Mouse (Mus musculus): ENCODE data around the gene Pth1r. TPM values are rescaled to one million over a fixed set of nuclear protein-coding genes. Genes with fewer than 3 reads are reported as not detected.

Gene Pth1r
- total RNA-seq (2017), result 1.1 TPM in 1 of 2 replicates, not detected in the other

DNA sequence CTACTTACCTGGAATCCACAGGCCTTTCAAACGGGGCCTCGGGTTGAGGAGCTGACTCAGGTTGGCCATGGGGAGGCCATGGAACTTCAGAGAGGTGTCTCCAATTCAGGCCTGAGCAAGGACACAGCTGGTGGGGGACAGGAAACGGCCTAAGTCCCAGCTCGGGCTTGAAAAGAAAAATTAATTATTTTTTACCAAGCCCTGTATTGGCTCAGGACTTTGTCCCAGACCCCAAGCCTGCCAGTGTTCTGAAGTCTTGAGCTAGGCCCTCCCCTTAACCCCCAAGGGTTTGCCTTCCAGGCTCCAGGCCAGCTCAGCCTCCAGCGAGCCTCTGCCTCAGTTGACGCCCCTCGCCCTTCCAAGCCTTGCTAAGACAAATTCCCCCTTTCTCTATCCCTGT, at the start of gene Pth1r:
Gene Pth1r, minus strand, starts transcription at position 185 of the 400 bp plus-strand sequence.
- no peak for ATAC-seq (replicated peaks in 1 of 2; ENCODE audit: insufficient read depth in 1 of 2, low FRiP score in 2 of 2, low TSS enrichment in 1 of 2, low read depth in 1 of 2, poor library complexity in 2 of 2, severe bottlenecking in 2 of 2)

- no peak for ATAC-seq (replicated peaks in 1 of 2; ENCODE audit: insufficient read depth in 1 of 2, low FRiP score in 2 of 2, low TSS enrichment in 1 of 2, low read depth in 1 of 2, poor library complexity in 2 of 2, severe bottlenecking in 2 of 2)
Observed at GRCm38 (mm10) chr9:110790462-110790861, 43.5 kb upstream of the Pth1r start.

- no peak for ATAC-seq (replicated peaks in 1 of 2; ENCODE audit: insufficient read depth in 1 of 2, low FRiP score in 2 of 2, low TSS enrichment in 1 of 2, low read depth in 1 of 2, poor library complexity in 2 of 2, severe bottlenecking in 2 of 2)
Observed at GRCm38 (mm10) chr9:110788169-110788568, 41.2 kb upstream of the Pth1r start.

DNA sequence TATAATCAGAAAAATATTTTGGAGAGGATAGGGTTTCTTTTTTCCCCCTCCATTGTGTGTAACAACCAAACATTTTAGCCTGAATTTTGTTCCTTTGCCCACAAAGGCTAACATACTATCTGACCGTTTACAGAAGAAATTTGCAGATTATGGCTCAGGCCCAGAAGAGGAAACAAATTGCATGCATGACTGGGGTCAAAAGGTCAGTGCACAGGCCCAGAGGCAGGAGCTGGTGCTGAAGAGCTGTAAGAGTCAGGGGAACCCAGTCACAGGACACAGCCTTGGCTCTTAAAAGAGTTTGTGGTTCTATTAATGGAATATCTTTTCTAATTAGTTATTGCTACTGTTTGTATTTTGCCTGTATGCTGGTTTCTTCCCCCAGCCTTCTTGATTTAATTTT, 36.7 kb upstream of the Pth1r start:
- ATAC-seq (replicated peaks in 1 of 2; ENCODE audit: insufficient read depth in 1 of 2, low FRiP score in 2 of 2, low TSS enrichment in 1 of 2, low read depth in 1 of 2, poor library complexity in 2 of 2, severe bottlenecking in 2 of 2), result no peak

DNA sequence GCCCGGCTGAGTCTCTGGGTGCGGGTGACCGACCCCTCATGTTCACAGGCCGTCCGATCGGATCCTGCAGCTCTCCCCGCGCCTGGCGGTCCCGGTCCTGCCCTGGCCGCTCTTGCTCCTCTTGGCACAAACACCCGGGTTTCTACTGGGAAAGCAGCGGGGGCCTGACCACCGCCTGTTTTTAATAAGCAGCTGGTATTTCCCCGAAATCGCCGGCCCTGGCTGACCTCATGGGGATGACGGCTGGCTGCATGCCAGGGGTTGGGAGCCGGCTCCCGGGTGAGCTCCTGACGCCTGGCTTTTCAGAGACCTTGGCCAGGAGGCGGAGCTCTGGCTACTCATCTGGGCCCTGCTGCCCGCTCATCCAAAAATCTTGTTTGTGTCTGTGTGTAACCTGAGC, 34.8 kb upstream of the Pth1r start:
- ATAC-seq (replicated peaks in 1 of 2; ENCODE audit: insufficient read depth in 1 of 2, low FRiP score in 2 of 2, low TSS enrichment in 1 of 2, low read depth in 1 of 2, poor library complexity in 2 of 2, severe bottlenecking in 2 of 2), result 0 out of 4 replicates have a peak, but pooled peaks of 1 of the 2 experiments have one; percentile 6

GRCm38 (mm10) chr9:110781256-110781721, 34.3 kb upstream of the Pth1r start:
- peak; percentile 72 to 88 for ATAC-seq (replicated peaks in 1 of 2; ENCODE audit: insufficient read depth in 1 of 2, low FRiP score in 2 of 2, low TSS enrichment in 1 of 2, low read depth in 1 of 2, poor library complexity in 2 of 2, severe bottlenecking in 2 of 2)

DNA sequence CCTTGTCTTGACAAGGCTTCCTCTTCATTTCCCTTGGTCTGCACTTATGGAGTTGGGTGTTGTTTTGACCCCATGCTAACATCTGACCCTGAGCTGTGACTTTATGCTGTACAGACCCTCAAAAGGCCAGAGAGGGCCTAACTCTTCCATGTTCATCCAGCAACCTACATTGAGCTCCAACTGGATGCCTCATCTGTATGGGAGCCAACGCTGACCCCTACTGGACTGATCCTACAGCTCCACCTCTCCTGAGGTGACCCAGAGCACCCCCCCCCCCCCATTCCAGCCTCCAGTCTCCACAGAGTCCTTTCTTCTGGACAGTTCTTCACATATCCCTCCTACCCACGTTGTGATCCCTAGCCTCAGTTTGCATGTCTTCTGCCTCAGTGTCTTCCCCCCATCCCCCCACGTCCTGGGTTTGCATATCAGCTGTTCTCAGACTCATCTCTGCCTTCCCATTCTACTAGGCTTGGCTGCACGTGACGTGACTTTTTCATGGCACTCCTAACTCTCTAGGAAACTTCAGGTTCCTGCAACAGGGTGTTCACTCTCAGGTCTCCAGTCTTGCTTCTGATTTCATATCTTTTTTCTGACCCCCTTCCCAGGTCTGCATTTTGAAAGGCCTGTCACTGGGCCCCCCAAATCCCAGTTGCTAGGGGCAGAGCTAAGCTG, 32.4 kb upstream of the Pth1r start:
- no peak for ATAC-seq (replicated peaks in 1 of 2; ENCODE audit: insufficient read depth in 1 of 2, low FRiP score in 2 of 2, low TSS enrichment in 1 of 2, low read depth in 1 of 2, poor library complexity in 2 of 2, severe bottlenecking in 2 of 2)

DNA sequence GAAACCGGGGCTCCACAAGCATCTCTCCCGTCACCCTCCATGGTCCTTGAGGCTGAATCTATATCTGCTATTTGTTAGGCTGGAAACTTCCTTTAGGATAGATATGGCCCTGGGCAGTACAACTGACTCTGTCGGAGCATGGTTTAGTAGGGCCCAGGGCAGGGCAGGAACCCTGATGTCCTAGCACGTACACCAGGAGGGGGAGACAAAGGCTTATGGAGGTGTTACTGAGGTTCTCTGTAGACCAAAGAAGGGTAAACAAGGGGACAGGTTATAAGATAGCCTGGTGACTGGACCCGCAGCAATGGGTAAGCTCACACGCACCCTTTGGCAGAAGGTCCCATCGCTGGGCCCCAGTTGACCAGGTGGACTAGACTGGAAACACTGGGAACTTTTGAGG, 31.6 kb upstream of the Pth1r start:
- no peak for ATAC-seq (replicated peaks in 1 of 2; ENCODE audit: insufficient read depth in 1 of 2, low FRiP score in 2 of 2, low TSS enrichment in 1 of 2, low read depth in 1 of 2, poor library complexity in 2 of 2, severe bottlenecking in 2 of 2)

DNA sequence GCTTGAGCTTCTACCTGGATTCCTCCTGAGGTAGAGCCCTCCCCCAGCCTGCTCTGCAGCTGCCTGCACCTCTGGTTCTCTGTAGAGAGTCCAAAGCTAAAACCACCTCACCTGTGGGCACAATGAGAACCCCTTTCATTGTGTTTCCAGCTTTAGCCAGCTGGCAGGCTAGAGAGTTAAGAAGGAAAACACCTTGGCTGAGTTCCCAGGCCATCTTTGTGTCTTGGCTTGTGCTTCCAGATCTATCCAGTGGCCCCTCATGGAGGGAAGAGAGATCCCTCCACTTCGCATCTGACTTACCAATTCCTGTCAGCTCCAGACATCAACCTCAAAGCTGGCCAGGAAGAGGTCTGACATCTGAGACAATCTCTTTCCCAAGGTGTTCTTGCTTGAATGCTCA, 31.2 kb upstream of the Pth1r start:
- no peak for ATAC-seq (replicated peaks in 1 of 2; ENCODE audit: insufficient read depth in 1 of 2, low FRiP score in 2 of 2, low TSS enrichment in 1 of 2, low read depth in 1 of 2, poor library complexity in 2 of 2, severe bottlenecking in 2 of 2)

DNA sequence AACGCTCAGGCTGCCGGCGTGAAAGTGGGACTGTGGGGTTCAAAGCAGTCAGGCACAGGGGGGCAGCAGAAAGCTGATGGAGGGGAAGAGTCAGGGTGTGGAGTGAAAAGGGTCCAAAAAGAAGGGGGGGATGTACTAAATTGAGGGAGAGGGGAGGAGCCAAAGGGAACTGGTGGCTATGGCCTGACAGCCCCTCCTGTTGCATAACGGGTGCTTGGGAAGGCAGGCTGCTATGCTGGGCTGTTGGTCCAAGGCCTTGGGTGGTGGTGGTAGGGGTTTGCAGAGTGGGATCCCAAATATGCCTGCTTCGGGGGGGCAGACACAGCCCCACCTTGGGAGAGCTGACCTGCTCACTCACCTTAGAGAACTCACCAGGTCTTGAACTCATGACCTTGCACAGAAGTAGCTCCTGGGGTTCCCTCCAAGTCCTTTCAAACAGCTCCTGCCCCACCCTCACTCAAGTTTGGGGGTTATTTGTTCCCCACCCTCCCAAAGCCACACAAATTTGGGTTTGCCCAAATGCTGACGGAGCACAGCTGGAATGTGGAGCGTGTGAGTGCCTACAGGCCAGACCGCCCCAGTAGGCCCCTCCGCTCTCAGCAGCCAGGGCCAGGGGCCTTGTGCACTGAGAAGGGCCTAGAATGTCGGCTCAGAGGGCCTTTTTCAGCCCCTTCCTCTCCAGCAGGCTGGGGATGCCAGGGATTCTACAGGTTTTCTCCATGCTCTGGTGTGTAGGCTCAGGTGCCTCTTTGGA, 28.5 kb upstream of the Pth1r start:
- no peak for ATAC-seq (replicated peaks in 1 of 2; ENCODE audit: insufficient read depth in 1 of 2, low FRiP score in 2 of 2, low TSS enrichment in 1 of 2, low read depth in 1 of 2, poor library complexity in 2 of 2, severe bottlenecking in 2 of 2)

- ATAC-seq (replicated peaks in 1 of 2; ENCODE audit: insufficient read depth in 1 of 2, low FRiP score in 2 of 2, low TSS enrichment in 1 of 2, low read depth in 1 of 2, poor library complexity in 2 of 2, severe bottlenecking in 2 of 2), result no peak
Observed at GRCm38 (mm10) chr9:110774403-110775268, 27.7 kb upstream of the Pth1r start.

GRCm38 (mm10) chr9:110772336-110772735, 25.4 kb upstream of the Pth1r start:
- no peak for ATAC-seq (replicated peaks in 1 of 2; ENCODE audit: insufficient read depth in 1 of 2, low FRiP score in 2 of 2, low TSS enrichment in 1 of 2, low read depth in 1 of 2, poor library complexity in 2 of 2, severe bottlenecking in 2 of 2)

DNA sequence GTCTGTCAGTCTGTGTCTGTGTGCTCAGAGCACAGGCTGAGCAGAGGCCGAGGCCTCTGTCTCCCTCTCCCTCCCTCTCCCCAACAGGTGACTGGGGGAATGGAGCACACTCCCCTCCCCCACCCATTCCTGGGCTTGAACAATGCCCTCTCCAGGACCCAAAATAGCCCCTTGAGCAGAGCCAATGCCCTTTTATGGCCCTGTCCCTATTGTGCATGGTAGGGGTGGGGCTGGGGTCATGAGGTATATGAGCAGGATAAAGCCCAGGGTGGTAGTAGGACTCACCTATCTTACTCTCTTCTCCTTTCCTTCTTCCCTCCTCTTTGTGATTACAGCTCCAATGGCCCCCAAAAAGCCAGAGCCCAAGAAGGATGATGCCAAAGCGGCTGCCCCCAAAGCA, 16.5 kb upstream of the Pth1r start:
- ATAC-seq (replicated peaks in 1 of 2; ENCODE audit: insufficient read depth in 1 of 2, low FRiP score in 2 of 2, low TSS enrichment in 1 of 2, low read depth in 1 of 2, poor library complexity in 2 of 2, severe bottlenecking in 2 of 2), result no peak

DNA sequence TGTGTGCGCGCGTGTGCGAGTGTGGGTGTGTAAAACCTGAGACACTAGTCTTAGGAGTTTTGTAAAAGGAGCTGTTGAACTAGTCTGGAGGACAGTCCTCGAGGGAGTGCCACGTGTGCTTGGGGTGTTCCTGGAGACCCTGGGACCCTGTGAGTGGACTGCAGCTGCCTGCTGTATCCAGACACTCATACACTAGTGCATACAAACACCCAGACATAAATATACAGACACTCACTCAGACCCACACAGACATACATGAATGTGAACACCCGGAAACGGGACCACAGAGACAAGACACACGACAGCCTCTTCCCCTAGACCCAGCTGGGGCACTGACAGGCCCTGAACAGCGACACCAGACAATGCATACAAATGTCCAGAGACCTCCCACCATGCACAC, 15.8 kb upstream of the Pth1r start:
- no peak for ATAC-seq (replicated peaks in 1 of 2; ENCODE audit: insufficient read depth in 1 of 2, low FRiP score in 2 of 2, low TSS enrichment in 1 of 2, low read depth in 1 of 2, poor library complexity in 2 of 2, severe bottlenecking in 2 of 2)

- ATAC-seq (replicated peaks in 1 of 2; ENCODE audit: insufficient read depth in 1 of 2, low FRiP score in 2 of 2, low TSS enrichment in 1 of 2, low read depth in 1 of 2, poor library complexity in 2 of 2, severe bottlenecking in 2 of 2), result no peak
Observed at GRCm38 (mm10) chr9:110760886-110761285, 13.9 kb upstream of the Pth1r start.

GRCm38 (mm10) chr9:110759265-110759664, 12.3 kb upstream of the Pth1r start:
- peak; percentile 80 to 82; a peak in 3 of 4 replicates for ATAC-seq (replicated peaks in 1 of 2; ENCODE audit: insufficient read depth in 1 of 2, low FRiP score in 2 of 2, low TSS enrichment in 1 of 2, low read depth in 1 of 2, poor library complexity in 2 of 2, severe bottlenecking in 2 of 2)

DNA sequence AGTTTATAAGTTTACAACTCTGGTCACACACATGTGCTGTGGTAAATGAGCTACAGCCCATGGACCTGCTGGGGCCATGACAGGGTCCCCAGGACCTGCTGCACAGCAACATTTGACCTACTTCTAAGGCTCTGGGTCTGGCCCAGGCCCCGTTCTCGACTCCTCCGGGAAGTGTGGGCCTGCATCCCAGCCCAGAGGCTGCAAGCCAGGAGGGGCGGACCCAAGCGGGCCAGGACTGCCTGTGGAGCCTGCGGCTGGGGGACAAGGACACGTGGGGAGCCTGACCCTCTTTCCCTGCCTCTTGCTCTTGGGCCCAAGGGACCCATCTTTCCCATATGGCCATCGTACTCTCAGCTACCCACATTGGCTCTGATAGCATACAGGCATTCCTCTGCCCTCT, 11.7 kb upstream of the Pth1r start:
- no peak for ATAC-seq (replicated peaks in 1 of 2; ENCODE audit: insufficient read depth in 1 of 2, low FRiP score in 2 of 2, low TSS enrichment in 1 of 2, low read depth in 1 of 2, poor library complexity in 2 of 2, severe bottlenecking in 2 of 2)

DNA sequence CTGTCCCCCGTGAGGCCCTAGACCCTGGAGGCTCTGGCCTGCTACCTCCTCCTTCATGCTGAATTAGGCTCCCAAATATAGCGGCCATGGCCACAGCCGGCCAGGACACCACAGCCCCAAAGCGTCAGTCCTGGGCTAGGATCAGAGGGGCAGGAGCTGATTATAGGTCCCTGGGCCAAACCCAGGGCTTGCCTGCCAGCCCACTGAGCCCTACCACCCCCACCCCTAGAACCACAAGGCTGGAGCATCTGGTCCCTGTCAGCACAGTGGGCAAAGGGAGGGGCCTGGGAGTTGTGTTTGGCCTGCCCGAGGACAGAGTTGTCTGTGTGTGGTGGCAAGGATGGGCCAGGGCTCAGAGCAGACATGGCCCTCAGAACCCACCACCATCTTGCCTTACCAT, 10.9 kb upstream of the Pth1r start:
- ATAC-seq (replicated peaks in 1 of 2; ENCODE audit: insufficient read depth in 1 of 2, low FRiP score in 2 of 2, low TSS enrichment in 1 of 2, low read depth in 1 of 2, poor library complexity in 2 of 2, severe bottlenecking in 2 of 2), result no peak
